Mouse (Mus musculus): ENCODE results near the gene Gle1.

Gene Gle1

GRCm38 (mm10) chr2:29964354-29965249 is 29.4 kb downstream of the Gle1 start:
- DNase-seq (ENCODE audit: extremely low read depth, low read depth, low spot score) = no peak

- DNase-seq (ENCODE audit: extremely low read depth, low read depth, low spot score) = no peak
Observed at GRCm38 (mm10) chr2:29965250-29965843, 30.1 kb downstream of the Gle1 start, which contains the start of gene Sptan1. Gene Sptan1, plus strand, starts transcription at chr2:29965560.

GRCm38 (mm10) chr2:29965906-29966305 is 30.7 kb downstream of the Gle1 start:
- no peak for DNase-seq (ENCODE audit: extremely low read depth, low read depth, low spot score)

- DNase-seq (ENCODE audit: extremely low read depth, low read depth, low spot score) = no peak
Observed at GRCm38 (mm10) chr2:29966826-29967225, 31.6 kb downstream of the Gle1 start.

GRCm38 (mm10) chr2:29967768-29968167 is 32.5 kb downstream of the Gle1 start:
- no peak for DNase-seq (ENCODE audit: extremely low read depth, low read depth, low spot score)

GRCm38 (mm10) chr2:29968638-29969037 is 33.4 kb downstream of the Gle1 start:
- DNase-seq (ENCODE audit: extremely low read depth, low read depth, low spot score) = no peak

GRCm38 (mm10) chr2:29971838-29972635 is 36.8 kb downstream of the Gle1 start:
- no peak for DNase-seq (ENCODE audit: extremely low read depth, low read depth, low spot score)

- DNase-seq (ENCODE audit: extremely low read depth, low read depth, low spot score) = no peak
Observed at GRCm38 (mm10) chr2:29973525-29973924, 38.3 kb downstream of the Gle1 start.

- no peak for DNase-seq (ENCODE audit: extremely low read depth, low read depth, low spot score)
Observed at GRCm38 (mm10) chr2:29977307-29977706, 42.1 kb downstream of the Gle1 start.

GRCm38 (mm10) chr2:29980661-29981060 is 45.4 kb downstream of the Gle1 start:
- no peak for DNase-seq (ENCODE audit: extremely low read depth, low read depth, low spot score)

GRCm38 (mm10) chr2:29991962-29992361 is 56.7 kb downstream of the Gle1 start:
- DNase-seq (ENCODE audit: extremely low read depth, low read depth, low spot score) = no peak

- DNase-seq (ENCODE audit: extremely low read depth, low read depth, low spot score) = no peak
Observed at GRCm38 (mm10) chr2:30009101-30009500, 73.9 kb downstream of the Gle1 start.

Data from fat pad, adult 2 months (tissue).